Mouse (Mus musculus) ES-Bruce4 (cell line): ENCODE data around the gene Rnf115.

Experiments
- CTCF ChIP-seq: IDR thresholded peaks from one replicate; pipeline ENCODE4 v1.8.1; 2011; ENCODE audit warnings: low read depth, low read length
- EP300 ChIP-seq: IDR thresholded peaks from 2 replicates; pipeline ENCODE4 v1.6.1; 2011; ENCODE audit warnings: low read depth, low read length; ENCODE audit not compliant: insufficient read depth
- POLR2A ChIP-seq: IDR thresholded peaks from one replicate; pipeline ENCODE4 v1.8.1; 2011; ENCODE audit warnings: low read length; ENCODE audit not compliant: insufficient read depth

GRCm38 (mm10) chr3:96735200-96735599, 7.7 kb downstream of the Rnf115 start:
- TF ChIP-seq CTCF (no peak), POLR2A (no peak), EP300 (no peak)
